Mouse (Mus musculus) kidney, postnatal 0 days (tissue): Measurements from ENCODE around the gene Spata45. TPM values are rescaled to one million over a fixed set of nuclear protein-coding genes. Genes with fewer than 3 reads are reported as not detected.

Experiments
- ATAC-seq: fragments of 200-750 bp; cut with Nextera tagmentation; replicated peaks from 2 replicates; pipeline ENCODE4 v1.8.0; 2017; ENCODE audit warnings: low read depth, moderate number of reproducible peaks, moderate TSS enrichment, moderate library complexity; ENCODE audit not compliant: low FRiP score
- DNase-seq: peaks from one replicate; pipeline ENCODE4 v3.0.0-alpha.2; 2016; ENCODE audit warnings: low spot score
- H3K27ac ChIP-seq: fragments of 300-500 bp; sonication (generic); 2 replicates; pipeline ENCODE4 v1.5.1; 2014; ENCODE audit warnings: mild to moderate bottlenecking
- H3K27me3 ChIP-seq: fragments of 300-500 bp; sonication (generic); 2 replicates; pipeline ENCODE4 v1.6.1; 2014; ENCODE audit warnings: low read length, mixed read lengths; ENCODE audit not compliant: insufficient read depth
- H3K36me3 ChIP-seq: fragments of 300-500 bp; sonication (generic); 2 replicates; pipeline ENCODE4 v1.6.1; 2014; ENCODE audit warnings: low read length, mixed read lengths; ENCODE audit not compliant: insufficient read depth
- H3K4me1 ChIP-seq: fragments of 300-500 bp; sonication (generic); replicated peaks from 2 replicates; pipeline ENCODE4 v1.6.1; 2014; ENCODE audit warnings: antibody characterized with exemption, low read length, mixed read lengths; ENCODE audit not compliant: insufficient read depth
- H3K4me2 ChIP-seq: fragments of 300-500 bp; sonication (generic); 2 replicates; pipeline ENCODE4 v1.6.1; 2014; ENCODE audit warnings: mild to moderate bottlenecking, low read length, moderate library complexity, mixed read lengths
- H3K4me3 ChIP-seq: fragments of 300-500 bp; sonication (generic); replicated peaks from 2 replicates; pipeline ENCODE4 v1.5.1; 2014; ENCODE audit warnings: low read depth, low read length
- H3K9ac ChIP-seq: fragments of 300-500 bp; sonication (generic); 2 replicates; pipeline ENCODE4 v1.6.1; 2014; ENCODE audit warnings: low read depth, low read length
- H3K9me3 ChIP-seq: fragments of 300-500 bp; sonication (generic); replicated peaks from 2 replicates; pipeline ENCODE4 v1.6.1; 2016; ENCODE audit warnings: low read length, inconsistent platforms, mixed read lengths
- CTCF ChIP-seq: IDR thresholded peaks from 2 replicates; pipeline ENCODE4 v1.5.1; 2016; ENCODE audit warnings: antibody characterized with exemption, low read depth, mild to moderate bottlenecking, moderate library complexity
- WGBS: fragments of 180-500 bp; shearing (Covaris S2); extraction: QIAGEN DNeasy Blood & Tissue Kit; methylation state at CpG from one replicate; pipeline ENCODE4 v1.1.7; 2014; 5-methylcytosine and 5-hydroxymethylcytosine counted together
- polyA plus RNA-seq: library from polyadenylated mRNA; unstranded; fragments of >200 nt; fragmentation: Nextera tagmentation; extraction: Ambion mirVana; gene quantifications from 2 replicates; pipeline ENCODE4 v1.2.1, GENCODE M21; 2015

Gene Spata45
- polyA plus RNA-seq, 1 experiment from 2014 or later: not detected

- H3K9me3 ChIP-seq: no peaks in the 10 kb centered on the region
- no peak overlapping the region for H3K4me3 ChIP-seq
- no peak overlapping the region for H3K4me2 ChIP-seq
- ATAC-seq: no peak
- H3K4me1 ChIP-seq: no peaks in the 10 kb centered on the region
- H3K27me3 ChIP-seq: no peaks in the 10 kb centered on the region
- H3K36me3 ChIP-seq: no peaks in the 10 kb centered on the region
- peak; percentile 48 for TF ChIP-seq CTCF
- 62% methylated on average over 2 of the region's 2 CpGs for WGBS
- DNase-seq: no peak
- H3K9ac ChIP-seq: no peak overlapping the region
- H3K27ac ChIP-seq: no peak overlapping the region
These were observed 19.1 kb downstream of the Spata45 start for GRCm38 (mm10) chr1:191055533-191055873.

- WGBS: 69% methylated on average over 3 of the region's 3 CpGs
- peak; percentile 49; the same call in 1 of the 2 replicates for TF ChIP-seq CTCF
- no peak overlapping the region for H3K9ac ChIP-seq
- H3K36me3 ChIP-seq: no peaks in the 10 kb centered on the region
- H3K4me2 ChIP-seq: no peak overlapping the region
- 0 out of 2 replicates have a peak, but pooled peaks cover 4% of the 10 kb centered on the region for H3K4me1 ChIP-seq
- no peak overlapping the region for H3K4me3 ChIP-seq
- no peaks in the 10 kb centered on the region for H3K27me3 ChIP-seq
- no peak overlapping the region for H3K27ac ChIP-seq
- H3K9me3 ChIP-seq: no peaks in the 10 kb centered on the region
- no peak for DNase-seq
- ATAC-seq: no peak
These were observed 21.0 kb downstream of the Spata45 start for GRCm38 (mm10) chr1:191057461-191057860.

- ATAC-seq (no peak; the same call in 1 of the 2 replicates), DNase-seq (no peak)
- Histone ChIP-seq H3K9ac (peak overlapping the region; percentile 71), H3K4me2 (peak overlapping the region; percentile 90), H3K4me3 (peak overlapping the region; percentile 82), H3K9me3 (no peaks in the 10 kb centered on the region), H3K27me3 (no peaks in the 10 kb centered on the region), H3K36me3 (0 out of 2 replicates have a peak, but pooled peaks cover 9% of the 10 kb centered on the region), H3K4me1 (0 out of 2 replicates have a peak, but pooled peaks cover 4% of the 10 kb centered on the region), H3K27ac (0 out of 2 replicates have a peak overlapping the region, but pooled peaks have one; percentile 21)
- no peak for TF ChIP-seq CTCF
- WGBS: 3% methylated on average over 15 of the region's 15 CpGs
These were observed 25.9 kb downstream of the Spata45 start for GRCm38 (mm10) chr1:191062241-191062780.

- DNase-seq (peak; percentile 88), ATAC-seq (peak; percentile 91)
- Histone ChIP-seq H3K9me3 (no peaks in the 10 kb centered on the region), H3K27ac (0 out of 2 replicates have a peak within 1 kb of the TSS, but pooled peaks have one; percentile 21), H3K4me1 (0 out of 2 replicates have a peak, but pooled peaks cover 4% of the 10 kb centered on the region), H3K36me3 (0 out of 2 replicates have a peak, but pooled peaks cover 9% of the 10 kb centered on the region), H3K27me3 (no peaks in the 10 kb centered on the region), H3K4me2 (peak within 1 kb of the TSS; percentile 90), H3K9ac (peak within 1 kb of the TSS; percentile 71), H3K4me3 (peak within 1 kb of the TSS; percentile 82)
- TF ChIP-seq CTCF: peak; percentile 57
- 0% methylated on average over 55 of the region's 56 CpGs for WGBS
These were observed 26.5 kb downstream of the Spata45 start, which contains the start of the genes Tatdn3 and Nsl1 for GRCm38 (mm10) chr1:191062781-191063485. TSS of gene Tatdn3 (minus strand) at chr1:191062932. TSS of gene Nsl1 (plus strand) at chr1:191063012.

GRCm38 (mm10) chr1:191063700-191064099 lies 27.3 kb downstream of the Spata45 start:
- 53% methylated on average over 9 of the region's 9 CpGs for WGBS
- Histone ChIP-seq H3K4me3 (peak overlapping the region; percentile 82), H3K4me2 (peak overlapping the region; percentile 90), H3K9ac (no peak overlapping the region; the same call in 1 of the 2 replicates), H3K27ac (no peak overlapping the region), H3K36me3 (0 out of 2 replicates have a peak, but pooled peaks cover 9% of the 10 kb centered on the region), H3K4me1 (0 out of 2 replicates have a peak, but pooled peaks cover 4% of the 10 kb centered on the region), H3K9me3 (no peaks in the 10 kb centered on the region), H3K27me3 (no peaks in the 10 kb centered on the region)
- ATAC-seq (no peak), DNase-seq (no peak)
- TF ChIP-seq CTCF: no peak

- Histone ChIP-seq H3K4me3 (no peak overlapping the region), H3K9me3 (no peaks in the 10 kb centered on the region), H3K27ac (no peak overlapping the region), H3K36me3 (0 out of 2 replicates have a peak, but pooled peaks cover 9% of the 10 kb centered on the region), H3K4me2 (no peak overlapping the region), H3K4me1 (0 out of 2 replicates have a peak, but pooled peaks cover 4% of the 10 kb centered on the region), H3K27me3 (no peaks in the 10 kb centered on the region), H3K9ac (no peak overlapping the region)
- 86% methylated on average over 2 of the region's 2 CpGs for WGBS
- TF ChIP-seq CTCF: no peak
- DNase-seq: no peak
- no peak for ATAC-seq
These were observed 28.1 kb downstream of the Spata45 start for GRCm38 (mm10) chr1:191064535-191064934.
